Mouse (Mus musculus) kidney, postnatal 36 days (tissue): Measurements from ENCODE around the gene Nup50.

Source experiments
- DNase-seq, 2 experiments: peaks; one replicate each; pipeline ENCODE4 v3.0.0; 2021 to 2022; ENCODE audit warnings: mixed read lengths in 2 of 2

Gene Nup50

DNA sequence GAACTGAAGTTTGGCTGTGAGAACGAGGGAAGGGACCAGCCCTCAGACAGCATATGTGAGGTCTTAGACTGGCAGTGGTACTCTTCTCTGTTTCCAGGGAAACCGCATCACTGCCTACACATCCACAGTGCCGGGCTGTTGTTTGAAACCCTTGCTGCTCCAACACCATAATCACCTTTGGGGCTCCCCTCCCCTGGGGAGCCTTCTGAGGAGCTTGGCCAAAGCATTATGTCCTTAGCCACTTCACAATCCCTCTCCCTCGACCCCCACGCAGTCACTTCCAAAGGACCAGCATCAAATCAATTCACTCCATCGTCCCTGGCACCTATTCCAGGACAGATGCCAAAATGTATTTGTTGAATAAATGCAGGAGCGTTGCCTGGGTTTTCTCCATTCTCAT is 66.6 kb downstream of the Nup50 start:
- no peak for DNase-seq
